Mouse (Mus musculus) heart, postnatal 0 days (tissue): ENCODE measurements at regions not wholly inside any gene's neighbourhood (a gene's known extent, or its start where the extent isn't known, plus 50 kb on each side); places are given as distances from the start of the nearest gene placed in this dataset.

Source experiments
- ATAC-seq: fragments of 200-750 bp; cut with Nextera tagmentation; 2 replicates; pipeline ENCODE4 v1.8.0; 2017; ENCODE audit warnings: low read depth, moderate number of reproducible peaks, moderate library complexity; ENCODE audit not compliant: insufficient read depth
- DNase-seq: peaks from one replicate; pipeline ENCODE4 v3.0.0-alpha.2; 2016; ENCODE audit warnings: low spot score
- H3K27ac ChIP-seq: fragments of 300-500 bp; sonication (generic); 2 replicates; pipeline ENCODE4 v1.5.1; 2014; ENCODE audit warnings: low read depth, mild to moderate bottlenecking
- H3K27me3 ChIP-seq: fragments of 300-500 bp; sonication (generic); 2 replicates; pipeline ENCODE4 v1.6.1; 2014; ENCODE audit warnings: low read length, mixed read lengths; ENCODE audit not compliant: control insufficient read depth, insufficient read depth
- H3K36me3 ChIP-seq: fragments of 300-500 bp; sonication (generic); replicated peaks from 2 replicates; pipeline ENCODE4 v1.6.1; 2014; ENCODE audit warnings: low read length, mixed read lengths; ENCODE audit not compliant: control insufficient read depth, insufficient read depth
- H3K4me1 ChIP-seq: fragments of 300-500 bp; sonication (generic); 2 replicates; pipeline ENCODE4 v1.6.1; 2014; ENCODE audit warnings: antibody characterized with exemption; ENCODE audit not compliant: control insufficient read depth, insufficient read depth
- H3K4me2 ChIP-seq: fragments of 300-500 bp; sonication (generic); 2 replicates; pipeline ENCODE4 v1.6.1; 2014; ENCODE audit warnings: low read depth, mild to moderate bottlenecking, low read length, moderate library complexity
- H3K4me3 ChIP-seq: fragments of 300-500 bp; sonication (generic); 2 replicates; pipeline ENCODE4 v1.5.1; 2014; ENCODE audit warnings: low read depth, low read length
- H3K9ac ChIP-seq: fragments of 300-500 bp; sonication (generic); replicated peaks from 2 replicates; pipeline ENCODE4 v1.6.1; 2014; ENCODE audit warnings: low read depth, low read length, mixed read lengths
- H3K9me3 ChIP-seq: fragments of 300-500 bp; sonication (generic); replicated peaks from 2 replicates; pipeline ENCODE4 v1.6.1; 2016; ENCODE audit warnings: low read length; ENCODE audit not compliant: control insufficient read depth
- CTCF ChIP-seq: IDR thresholded peaks from 2 replicates; pipeline ENCODE4 v1.5.1; 2016; ENCODE audit warnings: antibody characterized with exemption, control low read depth, low read depth
- EP300 ChIP-seq: IDR thresholded peaks from 2 replicates; pipeline ENCODE4 v1.6.1; 2016; ENCODE audit warnings: antibody characterized with exemption, low read depth
- WGBS: fragments of 180-500 bp; shearing (Covaris S2); extraction: QIAGEN DNeasy Blood & Tissue Kit; methylation state at CpG from one replicate; pipeline ENCODE4 v1.1.7; 2014; 5-methylcytosine and 5-hydroxymethylcytosine counted together

- no peak overlapping the region for H3K4me2 ChIP-seq
- H3K4me3 ChIP-seq, result no peak overlapping the region
- no peaks in the 10 kb centered on the region for H3K9me3 ChIP-seq
- ATAC-seq, result no peak
- H3K9ac ChIP-seq, result no peak overlapping the region
- 62% methylated on average over 14 of the region's 14 CpGs for WGBS
- no peak for DNase-seq
- H3K4me1 ChIP-seq, result 0 out of 2 replicates have a peak, but pooled peaks cover 5% of the 10 kb centered on the region
- no peak for TF ChIP-seq CTCF
- TF ChIP-seq EP300, result no peak
- no peaks in the 10 kb centered on the region for H3K36me3 ChIP-seq
- H3K27ac ChIP-seq, result no peak overlapping the region
- H3K27me3 ChIP-seq, result no peaks in the 10 kb centered on the region
Observed at GRCm38 (mm10) chr11:19094183-19094582, 75.4 kb upstream of the Meis1 start.

DNA sequence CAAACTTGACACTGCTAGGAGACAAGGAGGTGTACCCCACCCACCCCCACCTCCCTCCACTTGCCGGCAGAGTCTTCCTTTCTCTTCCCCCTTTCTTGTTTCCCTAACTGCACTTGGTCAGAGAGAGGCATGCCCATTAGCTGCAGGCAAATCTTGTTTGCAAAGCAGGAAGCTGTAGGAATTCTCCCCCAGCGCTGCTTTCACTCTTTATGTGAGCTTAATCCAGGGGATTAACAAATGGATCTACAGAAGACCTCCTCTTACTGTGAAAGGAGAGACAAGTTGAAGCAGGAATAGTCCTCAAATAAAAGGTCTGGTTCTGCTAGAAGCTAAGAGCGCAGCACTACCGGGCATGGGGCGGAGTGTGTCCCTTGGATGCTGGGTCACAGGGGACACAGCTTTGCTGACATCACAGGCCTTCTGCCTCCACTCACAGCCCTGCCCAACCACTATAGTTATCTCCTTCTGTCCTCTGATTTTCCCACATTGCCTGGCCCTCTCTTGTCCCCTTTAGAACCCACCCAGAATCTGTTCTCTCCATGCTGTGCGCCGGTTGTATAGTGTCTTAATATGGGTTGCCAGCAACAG, 84.3 kb upstream of the Meis1 start:
- TF ChIP-seq EP300 (no peak), CTCF (no peak)
- ATAC-seq, result no peak

GRCm38 (mm10) chr11:19107180-19107579, 88.4 kb upstream of the Meis1 start:
- no peak overlapping the region for H3K9ac ChIP-seq
- WGBS, result 70% methylated on average over 6 of the region's 6 CpGs
- H3K4me1 ChIP-seq, result no peaks in the 10 kb centered on the region
- H3K4me3 ChIP-seq, result no peak overlapping the region
- no peak for TF ChIP-seq EP300
- TF ChIP-seq CTCF, result no peak
- H3K27ac ChIP-seq, result no peak overlapping the region
- H3K9me3 ChIP-seq, result no peaks in the 10 kb centered on the region
- H3K4me2 ChIP-seq, result no peak overlapping the region
- H3K36me3 ChIP-seq, result no peaks in the 10 kb centered on the region
- H3K27me3 ChIP-seq, result no peaks in the 10 kb centered on the region
- ATAC-seq (no peak), DNase-seq (no peak)

More for the DNA sequence above, 84.3 kb upstream of the Meis1 start:
- Histone ChIP-seq H3K9ac (no peak overlapping the region), H3K4me1 (no peaks in the 10 kb centered on the region), H3K27me3 (no peaks in the 10 kb centered on the region), H3K4me2 (0 out of 2 replicates have a peak overlapping the region, but pooled peaks have one; percentile 21), H3K9me3 (no peaks in the 10 kb centered on the region), H3K27ac (no peak overlapping the region), H3K4me3 (no peak overlapping the region), H3K36me3 (no peaks in the 10 kb centered on the region)
- 45% methylated on average over 7 of the region's 7 CpGs for WGBS
- no peak for DNase-seq

DNA sequence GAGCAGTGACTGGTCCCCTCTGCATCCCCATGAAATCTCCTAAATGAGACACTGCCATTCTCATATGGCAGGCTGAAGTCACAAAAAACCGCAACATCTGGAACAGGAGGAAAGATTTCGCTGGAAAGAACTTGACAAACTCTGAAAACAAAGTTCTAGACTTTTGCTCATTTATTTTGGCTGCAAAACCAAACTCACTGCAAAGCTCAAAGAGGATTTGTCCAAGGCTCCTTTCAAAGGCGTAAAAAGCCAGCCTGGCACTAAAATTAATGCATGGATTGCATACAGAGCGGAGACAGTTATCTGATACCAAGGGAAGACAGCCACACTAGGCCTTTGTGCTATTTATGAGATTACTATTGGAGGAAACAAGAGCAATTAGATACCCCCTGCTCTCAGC, 90.3 kb upstream of the Meis1 start:
- Histone ChIP-seq H3K36me3 (no peaks in the 10 kb centered on the region), H3K4me2 (no peak overlapping the region), H3K4me1 (no peaks in the 10 kb centered on the region), H3K4me3 (no peak overlapping the region), H3K9ac (no peak overlapping the region), H3K9me3 (no peaks in the 10 kb centered on the region), H3K27ac (no peak overlapping the region), H3K27me3 (no peaks in the 10 kb centered on the region)
- DNase-seq (no peak), ATAC-seq (no peak)
- WGBS, result 78% methylated on average over 4 of the region's 4 CpGs
- TF ChIP-seq EP300 (no peak), CTCF (no peak)

GRCm38 (mm10) chr11:19111916-19112575, 93.3 kb upstream of the Meis1 start:
- H3K27ac ChIP-seq, result no peak overlapping the region
- 56% methylated on average over 7 of the region's 7 CpGs for WGBS
- H3K4me1 ChIP-seq, result no peaks in the 10 kb centered on the region
- TF ChIP-seq EP300 (no peak), CTCF (no peak)
- H3K9me3 ChIP-seq, result no peaks in the 10 kb centered on the region
- ATAC-seq (peak; percentile 27; the same call in 1 of the 2 replicates), DNase-seq (peak; percentile 57)
- H3K9ac ChIP-seq, result no peak overlapping the region
- H3K4me3 ChIP-seq, result no peak overlapping the region
- H3K36me3 ChIP-seq, result no peaks in the 10 kb centered on the region
- H3K27me3 ChIP-seq, result no peaks in the 10 kb centered on the region
- no peak overlapping the region for H3K4me2 ChIP-seq

DNA sequence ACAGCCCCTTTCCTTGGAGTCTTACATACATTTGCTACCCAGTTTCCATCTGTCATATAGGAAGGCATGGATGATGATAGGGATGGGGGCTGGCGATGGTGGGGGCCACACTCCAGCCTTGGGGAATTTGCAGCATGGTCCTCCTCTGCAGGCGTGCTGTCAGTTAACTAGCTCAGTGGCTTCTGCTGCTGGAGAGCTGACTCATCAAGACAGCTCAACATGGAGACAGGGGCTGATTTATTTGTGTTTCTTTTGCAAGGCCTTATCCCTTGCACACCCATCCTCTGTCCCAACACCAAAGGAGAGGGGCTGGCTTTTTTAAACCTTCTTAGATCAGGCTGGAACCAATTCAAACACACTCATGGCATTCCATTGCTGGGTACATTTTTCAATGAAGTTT, 98.3 kb upstream of the Meis1 start:
- WGBS, result 75% methylated on average over 2 of the region's 2 CpGs
- H3K4me2 ChIP-seq, result no peak overlapping the region
- no peaks in the 10 kb centered on the region for H3K36me3 ChIP-seq
- H3K9me3 ChIP-seq, result no peaks in the 10 kb centered on the region
- no peaks in the 10 kb centered on the region for H3K27me3 ChIP-seq
- no peak overlapping the region for H3K9ac ChIP-seq
- ATAC-seq, result no peak
- TF ChIP-seq CTCF, result no peak
- no peak for TF ChIP-seq EP300
- no peaks in the 10 kb centered on the region for H3K4me1 ChIP-seq
- no peak for DNase-seq
- no peak overlapping the region for H3K4me3 ChIP-seq
- H3K27ac ChIP-seq, result no peak overlapping the region
